Mouse (Mus musculus) heart, embryonic 12.5 days (tissue): ENCODE measurements around the gene Ntn1. TPM values are rescaled to one million over a fixed set of nuclear protein-coding genes. Genes with fewer than 3 reads are reported as not detected.
A peak's percentile ranks its signal among the peaks of the same experiment; 100 is the strongest.

Source experiments
- ATAC-seq: fragments of 200-750 bp; cut with Nextera tagmentation; 2 replicates; pipeline ENCODE4 v1.8.0; 2017; ENCODE audit warnings: moderate TSS enrichment, moderate library complexity; ENCODE audit not compliant: insufficient number of reproducible peaks, low FRiP score
- H3K27ac ChIP-seq: fragments of 300-500 bp; sonication (generic); 2 replicates; pipeline ENCODE4 v1.5.1; 2016; ENCODE audit warnings: mild to moderate bottlenecking, moderate library complexity; ENCODE audit not compliant: poor library complexity, severe bottlenecking
- H3K27me3 ChIP-seq: fragments of 300-500 bp; sonication (generic); replicated peaks from 2 replicates; pipeline ENCODE4 v1.6.1; 2016; ENCODE audit warnings: mild to moderate bottlenecking, moderate library complexity
- H3K36me3 ChIP-seq: fragments of 300-500 bp; sonication (generic); 2 replicates; pipeline ENCODE4 v1.6.1; 2016; ENCODE audit warnings: mild to moderate bottlenecking, moderate library complexity
- H3K4me1 ChIP-seq: fragments of 300-500 bp; sonication (generic); replicated peaks from 2 replicates; pipeline ENCODE4 v1.6.1; 2016; ENCODE audit warnings: mild to moderate bottlenecking
- H3K4me2 ChIP-seq: fragments of 300-500 bp; sonication (generic); 2 replicates; pipeline ENCODE4 v1.6.1; 2016; ENCODE audit warnings: mild to moderate bottlenecking, moderate library complexity
- H3K4me3 ChIP-seq: fragments of 300-500 bp; sonication (generic); 2 replicates; pipeline ENCODE4 v1.5.1; 2016; ENCODE audit warnings: mild to moderate bottlenecking
- H3K9ac ChIP-seq: fragments of 300-500 bp; sonication (generic); 2 replicates; pipeline ENCODE4 v1.6.1; 2016; ENCODE audit warnings: mild to moderate bottlenecking, moderate library complexity
- H3K9me3 ChIP-seq: fragments of 300-500 bp; sonication (generic); replicated peaks from 2 replicates; pipeline ENCODE4 v1.6.1; 2016; ENCODE audit warnings: mild to moderate bottlenecking, moderate library complexity
- WGBS: fragments of 180-500 bp; shearing (Covaris S2); methylation state at CpG from one replicate; pipeline ENCODE4 v1.1.7; 2016; 5-methylcytosine and 5-hydroxymethylcytosine counted together
- polyA plus RNA-seq: library from polyadenylated mRNA; unstranded; fragments of >200 nt; fragmentation: Nextera tagmentation; extraction: Ambion mirVana; gene quantifications from 2 replicates; pipeline ENCODE4 v1.2.1, GENCODE M21; 2016

Gene Ntn1
- polyA plus RNA-seq, 1 experiment from 2014 or later: 38.6 TPM

GRCm38 (mm10) chr11:68214496-68215205 lies 186.0 kb downstream of the Ntn1 start:
- no peak overlapping the region for H3K9ac ChIP-seq
- no peak overlapping the region for H3K27ac ChIP-seq
- no peak overlapping the region for H3K4me3 ChIP-seq
- 70% methylated on average over 9 of the region's 9 CpGs for WGBS
- peaks cover 6% of the 10 kb centered on the region; the same call in 1 of the 2 replicates for H3K36me3 ChIP-seq
- no peaks in the 10 kb centered on the region for H3K9me3 ChIP-seq
- H3K4me1 ChIP-seq: peaks cover 64% of the 10 kb centered on the region
- no peaks in the 10 kb centered on the region for H3K27me3 ChIP-seq
- ATAC-seq: no peak
- H3K4me2 ChIP-seq: no peak overlapping the region

GRCm38 (mm10) chr11:68213896-68214295 lies 186.7 kb downstream of the Ntn1 start:
- ATAC-seq: no peak
- 47% methylated on average over 3 of the region's 3 CpGs for WGBS
- Histone ChIP-seq H3K27me3 (no peaks in the 10 kb centered on the region), H3K9ac (no peak overlapping the region), H3K4me1 (peaks cover 66% of the 10 kb centered on the region), H3K9me3 (no peaks in the 10 kb centered on the region), H3K4me3 (no peak overlapping the region), H3K27ac (no peak overlapping the region), H3K4me2 (no peak overlapping the region), H3K36me3 (peaks cover 6% of the 10 kb centered on the region; the same call in 1 of the 2 replicates)

GRCm38 (mm10) chr11:68211924-68212578 lies 188.6 kb downstream of the Ntn1 start:
- ATAC-seq: peak; percentile 45
- H3K4me1 ChIP-seq: peaks cover 54% of the 10 kb centered on the region
- H3K36me3 ChIP-seq: peaks cover 6% of the 10 kb centered on the region; the same call in 1 of the 2 replicates
- no peaks in the 10 kb centered on the region for H3K27me3 ChIP-seq
- H3K4me3 ChIP-seq: no peak overlapping the region
- no peaks in the 10 kb centered on the region for H3K9me3 ChIP-seq
- 30% methylated on average over 8 of the region's 8 CpGs for WGBS
- no peak overlapping the region for H3K4me2 ChIP-seq
- peak overlapping the region; percentile 59 for H3K27ac ChIP-seq
- 0 out of 2 replicates have a peak overlapping the region, but pooled peaks have one; percentile 9 for H3K9ac ChIP-seq

- no peak overlapping the region for H3K9ac ChIP-seq
- 88% methylated on average over 5 of the region's 5 CpGs for WGBS
- H3K36me3 ChIP-seq: peaks cover 6% of the 10 kb centered on the region; the same call in 1 of the 2 replicates
- no peak overlapping the region for H3K4me3 ChIP-seq
- H3K9me3 ChIP-seq: no peaks in the 10 kb centered on the region
- no peaks in the 10 kb centered on the region for H3K27me3 ChIP-seq
- H3K4me2 ChIP-seq: no peak overlapping the region
- H3K4me1 ChIP-seq: peaks cover 41% of the 10 kb centered on the region
- no peak overlapping the region for H3K27ac ChIP-seq
- no peak for ATAC-seq
Measured at GRCm38 (mm10) chr11:68210714-68211113, 189.9 kb downstream of the Ntn1 start.

- no peak for ATAC-seq
- H3K4me3 ChIP-seq: no peak overlapping the region
- H3K27ac ChIP-seq: no peak overlapping the region
- no peak overlapping the region for H3K9ac ChIP-seq
- peaks cover 6% of the 10 kb centered on the region; the same call in 1 of the 2 replicates for H3K36me3 ChIP-seq
- H3K27me3 ChIP-seq: no peaks in the 10 kb centered on the region
- peaks cover 39% of the 10 kb centered on the region for H3K4me1 ChIP-seq
- no peak overlapping the region for H3K4me2 ChIP-seq
- 87% methylated on average over 4 of the region's 4 CpGs for WGBS
- H3K9me3 ChIP-seq: no peaks in the 10 kb centered on the region
Measured at GRCm38 (mm10) chr11:68209506-68209905, 191.1 kb downstream of the Ntn1 start.

- Histone ChIP-seq H3K36me3 (peaks cover 6% of the 10 kb centered on the region; the same call in 1 of the 2 replicates), H3K4me3 (no peak overlapping the region), H3K27ac (no peak overlapping the region), H3K27me3 (no peaks in the 10 kb centered on the region), H3K9ac (no peak overlapping the region), H3K4me2 (no peak overlapping the region), H3K4me1 (peaks cover 44% of the 10 kb centered on the region), H3K9me3 (no peaks in the 10 kb centered on the region)
- ATAC-seq: no peak
- WGBS: 77% methylated on average over 1 of the region's 1 CpGs
Measured at GRCm38 (mm10) chr11:68208582-68208981, 192.0 kb downstream of the Ntn1 start.

- Histone ChIP-seq H3K4me2 (no peak overlapping the region), H3K9me3 (no peaks in the 10 kb centered on the region), H3K27me3 (no peaks in the 10 kb centered on the region), H3K4me1 (peaks cover 44% of the 10 kb centered on the region), H3K4me3 (no peak overlapping the region), H3K27ac (no peak overlapping the region), H3K9ac (no peak overlapping the region), H3K36me3 (peaks cover 4% of the 10 kb centered on the region; the same call in 1 of the 2 replicates)
- no peak for ATAC-seq
- 70% methylated on average over 2 of the region's 2 CpGs for WGBS
Measured at GRCm38 (mm10) chr11:68208023-68208422, 192.6 kb downstream of the Ntn1 start.

GRCm38 (mm10) chr11:68205572-68206229 lies 194.9 kb downstream of the Ntn1 start:
- WGBS: 79% methylated on average over 10 of the region's 10 CpGs

GRCm38 (mm10) chr11:68204407-68204806 lies 196.2 kb downstream of the Ntn1 start:
- 68% methylated on average over 5 of the region's 5 CpGs for WGBS
- Histone ChIP-seq H3K36me3 (no peaks in the 10 kb centered on the region), H3K9me3 (no peaks in the 10 kb centered on the region), H3K4me1 (peaks cover 34% of the 10 kb centered on the region), H3K4me3 (no peak overlapping the region), H3K4me2 (no peak overlapping the region), H3K27me3 (no peaks in the 10 kb centered on the region; the same call in 1 of the 2 replicates), H3K9ac (0 out of 2 replicates have a peak overlapping the region, but pooled peaks have one; percentile 20), H3K27ac (no peak overlapping the region)
- no peak for ATAC-seq

More at GRCm38 (mm10) chr11:68205572-68206229, 194.9 kb downstream of the Ntn1 start:
- Histone ChIP-seq H3K9ac (no peak overlapping the region), H3K9me3 (no peaks in the 10 kb centered on the region), H3K36me3 (no peaks in the 10 kb centered on the region), H3K4me1 (peaks cover 34% of the 10 kb centered on the region), H3K4me2 (no peak overlapping the region), H3K27me3 (no peaks in the 10 kb centered on the region), H3K4me3 (no peak overlapping the region), H3K27ac (no peak overlapping the region)
- ATAC-seq: no peak

GRCm38 (mm10) chr11:68203658-68204315 lies 196.8 kb downstream of the Ntn1 start:
- H3K4me1 ChIP-seq: peaks cover 30% of the 10 kb centered on the region
- H3K36me3 ChIP-seq: no peaks in the 10 kb centered on the region
- WGBS: 76% methylated on average over 10 of the region's 10 CpGs
- ATAC-seq: no peak
- H3K9ac ChIP-seq: no peak overlapping the region
- H3K4me3 ChIP-seq: no peak overlapping the region
- H3K27me3 ChIP-seq: no peaks in the 10 kb centered on the region; the same call in 1 of the 2 replicates
- H3K9me3 ChIP-seq: no peaks in the 10 kb centered on the region
- no peak overlapping the region for H3K4me2 ChIP-seq
- no peak overlapping the region for H3K27ac ChIP-seq
